Mouse (Mus musculus) cerebellum, adult 2 months (tissue): ENCODE measurements around the gene Meis1.

Experiments used
- CTCF ChIP-seq: fragments of 200-500 bp; IDR thresholded peaks from 2 replicates; pipeline ENCODE4 v1.5.1; 2011; ENCODE audit warnings: low read depth, mild to moderate bottlenecking, control low read depth, low read length, moderate library complexity, borderline replicate concordance; ENCODE audit not compliant: insufficient read depth
- POLR2A ChIP-seq: fragments of 200-500 bp; IDR thresholded peaks from 2 replicates; pipeline ENCODE4 v1.6.1; 2011; ENCODE audit warnings: low read length, control low read depth, borderline replicate concordance; ENCODE audit not compliant: insufficient read depth

- no peak for TF ChIP-seq POLR2A
- no peak for TF ChIP-seq CTCF
Observed at GRCm38 (mm10) chr11:18872118-18872751, 146.6 kb downstream of the Meis1 start.
